Mouse (Mus musculus) cerebellum, adult 2 months (tissue): ENCODE measurements around the gene Atp2b2. TPM values are rescaled to one million over a fixed set of nuclear protein-coding genes. Genes with fewer than 3 reads are reported as not detected.

Experiments used
- DNase-seq, 2 experiments: peaks; one replicate each; pipeline ENCODE4 v3.0.0; 2021
- H3K27ac ChIP-seq: fragments of 200-500 bp; 2 replicates; pipeline ENCODE4 v1.5.1; 2012; ENCODE audit warnings: low read length, control low read depth, inconsistent platforms; ENCODE audit not compliant: insufficient read depth
- H3K27me3 ChIP-seq: fragments of 200-500 bp; 2 replicates; pipeline ENCODE4 v1.6.1; 2012; ENCODE audit warnings: inconsistent platforms, mild to moderate bottlenecking, low read length, moderate library complexity; ENCODE audit not compliant: control insufficient read depth, insufficient read depth
- H3K4me1 ChIP-seq: fragments of 200-500 bp; 2 replicates; pipeline ENCODE4 v1.6.1; 2011; ENCODE audit warnings: low read length; ENCODE audit not compliant: control insufficient read depth, insufficient read depth
- H3K4me3 ChIP-seq: fragments of 200-500 bp; replicated peaks from 2 replicates; pipeline ENCODE3; 2011; ENCODE audit warnings: mild to moderate bottlenecking, low read depth, low read length, control low read depth; ENCODE audit not compliant: insufficient read depth
- CTCF ChIP-seq: fragments of 200-500 bp; IDR thresholded peaks from 2 replicates; pipeline ENCODE4 v1.5.1; 2011; ENCODE audit warnings: low read depth, mild to moderate bottlenecking, control low read depth, low read length, moderate library complexity, borderline replicate concordance; ENCODE audit not compliant: insufficient read depth
- POLR2A ChIP-seq: fragments of 200-500 bp; IDR thresholded peaks from 2 replicates; pipeline ENCODE4 v1.6.1; 2011; ENCODE audit warnings: low read length, control low read depth, borderline replicate concordance; ENCODE audit not compliant: insufficient read depth
- WGBS: fragments of 180-500 bp; shearing (Covaris S2); methylation state at CpG from one replicate; pipeline ENCODE4 v1.1.7; 2018; 5-methylcytosine and 5-hydroxymethylcytosine counted together
- polyA plus RNA-seq: library from polyadenylated mRNA; depleted of rRNA; stranded (reverse); fragments of >200 nt; gene quantifications from 2 replicates; pipeline ENCODE4 v1.2.3, GENCODE M21; 2012

Gene Atp2b2
- polyA plus RNA-seq, 1 experiment, result 217 TPM

- TF ChIP-seq CTCF, result no peak
- no peak for TF ChIP-seq POLR2A
- no peaks in the 10 kb centered on the region for H3K27me3 ChIP-seq
- peak overlapping the region; percentile 80 for H3K27ac ChIP-seq
- H3K4me1 ChIP-seq, result peaks cover 85% of the 10 kb centered on the region
- peak overlapping the region; percentile 0 for H3K4me3 ChIP-seq
- WGBS, result 12% methylated on average over 9 of the region's 9 CpGs
- DNase-seq, result no peak
These were observed 182.2 kb downstream of the Atp2b2 start for GRCm38 (mm10) chr6:113860023-113860734.

- H3K27ac ChIP-seq, result peak overlapping the region; percentile 80
These were observed 184.1 kb downstream of the Atp2b2 start for GRCm38 (mm10) chr6:113858317-113858716.

DNA sequence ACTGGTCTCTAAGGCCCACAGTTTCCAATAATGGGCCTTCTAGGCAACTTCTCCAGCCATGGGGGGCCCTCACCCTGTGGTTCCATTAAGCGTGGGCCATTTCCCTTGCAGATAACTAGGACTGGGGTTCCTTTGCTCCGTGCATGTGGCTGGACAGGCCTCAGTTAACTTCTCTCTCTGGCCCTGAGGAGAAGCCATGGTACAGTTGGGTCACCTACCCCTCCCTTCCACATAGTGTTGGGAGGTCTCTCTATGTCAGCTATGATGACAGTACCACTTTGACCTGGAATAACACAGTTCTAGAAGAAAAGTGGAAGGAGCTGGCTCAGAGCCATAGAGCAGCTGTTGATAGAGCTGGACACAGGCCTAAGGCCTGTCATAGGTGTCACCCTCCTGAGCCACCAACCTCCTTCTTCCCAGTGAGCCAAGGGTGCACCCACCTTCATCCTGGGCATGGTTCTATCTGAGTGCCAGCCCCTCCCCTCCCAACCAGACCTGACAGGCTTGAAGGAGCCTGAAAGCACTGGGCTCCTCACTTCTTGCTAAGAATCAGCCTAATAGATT is 185.0 kb downstream of the Atp2b2 start:
- 6% methylated on average over 2 of the region's 2 CpGs for WGBS
- peak overlapping the region; percentile 80 for H3K27ac ChIP-seq
- H3K4me1 ChIP-seq, result peaks cover 78% of the 10 kb centered on the region
- TF ChIP-seq POLR2A (no peak), CTCF (no peak)
- no peaks in the 10 kb centered on the region for H3K27me3 ChIP-seq
- peak in 1 of 2 experiments; percentile 52 for DNase-seq
- H3K4me3 ChIP-seq, result peak overlapping the region; percentile 8

More at GRCm38 (mm10) chr6:113858317-113858716, 184.1 kb downstream of the Atp2b2 start:
- DNase-seq, result no peak
- TF ChIP-seq POLR2A (no peak), CTCF (no peak)
- Histone ChIP-seq H3K4me3 (no peak overlapping the region), H3K27me3 (no peaks in the 10 kb centered on the region), H3K4me1 (peaks cover 79% of the 10 kb centered on the region)
- 9% methylated on average over 9 of the region's 9 CpGs for WGBS

DNA sequence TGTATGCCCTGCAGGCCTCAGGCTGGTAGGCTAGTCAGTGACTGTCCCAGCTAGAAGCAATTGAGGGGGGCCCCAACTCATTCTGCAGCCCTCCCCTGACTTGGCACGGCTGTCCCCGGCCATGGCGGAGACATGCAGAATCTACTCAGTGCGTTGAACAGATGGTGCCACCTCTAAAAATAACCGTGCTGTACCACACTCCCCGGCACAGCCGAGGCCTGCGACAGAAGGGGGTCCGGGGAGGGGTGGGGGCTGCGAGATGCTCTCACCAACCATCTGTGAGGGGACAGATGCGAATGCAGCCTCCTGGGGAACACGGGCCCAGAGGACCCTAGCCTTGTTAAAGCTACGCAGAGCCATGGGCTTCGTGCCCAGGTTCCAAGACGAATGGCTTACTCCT is 185.6 kb downstream of the Atp2b2 start:
- TF ChIP-seq CTCF, result no peak
- no peak for TF ChIP-seq POLR2A
- WGBS, result 11% methylated on average over 15 of the region's 15 CpGs

GRCm38 (mm10) chr6:113856095-113856646 is 186.2 kb downstream of the Atp2b2 start:
- whole genome bisulfite sequencing, result 9% methylated on average over 1 of the region's 1 CpGs
- TF ChIP-seq POLR2A (no peak), CTCF (no peak)
- peak overlapping the region; percentile 85 for H3K27ac ChIP-seq
- H3K27me3 ChIP-seq, result no peaks in the 10 kb centered on the region
- no peak for DNase-seq
- H3K4me3 ChIP-seq, result no peak overlapping the region
- peaks cover 74% of the 10 kb centered on the region for H3K4me1 ChIP-seq

More for the DNA sequence above, 185.6 kb downstream of the Atp2b2 start:
- Histone ChIP-seq H3K27ac (peak overlapping the region; percentile 85), H3K27me3 (no peaks in the 10 kb centered on the region), H3K4me3 (peak overlapping the region; percentile 8), H3K4me1 (peaks cover 78% of the 10 kb centered on the region)
- peak; percentile 90 to 96 for DNase-seq

GRCm38 (mm10) chr6:113855581-113855980 is 186.8 kb downstream of the Atp2b2 start:
- Histone ChIP-seq H3K27me3 (no peaks in the 10 kb centered on the region), H3K4me1 (peaks cover 78% of the 10 kb centered on the region), H3K4me3 (no peak overlapping the region), H3K27ac (peak overlapping the region; percentile 85)
- DNase-seq, result peak; percentile 65 to 80
- TF ChIP-seq CTCF, result no peak
- TF ChIP-seq POLR2A, result no peak

DNA sequence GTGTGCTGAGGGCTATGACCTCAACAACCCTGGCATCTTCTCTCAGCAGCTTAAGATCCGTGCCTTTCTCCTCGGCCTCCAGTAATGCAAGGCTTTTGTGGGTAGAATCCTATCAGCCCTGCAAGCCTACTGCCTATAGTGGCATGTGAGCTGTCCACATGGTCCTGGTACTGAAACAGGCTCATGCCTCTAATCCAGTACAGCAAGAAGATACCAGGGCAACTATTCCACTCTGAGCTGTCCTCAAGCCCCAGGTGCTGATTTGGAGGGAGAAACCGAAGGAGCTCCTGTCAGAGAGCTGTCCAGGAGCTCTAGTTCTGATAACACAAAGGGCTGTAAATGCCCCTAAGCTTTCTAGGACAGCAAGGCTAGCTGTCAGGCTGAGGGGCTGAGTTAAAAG is 190.1 kb downstream of the Atp2b2 start:
- H3K4me3 ChIP-seq, result no peak overlapping the region
- DNase-seq, result no peak
- H3K27ac ChIP-seq, result peak overlapping the region; percentile 61
- TF ChIP-seq CTCF, result no peak
- no peak for TF ChIP-seq POLR2A
- H3K4me1 ChIP-seq, result peaks cover 59% of the 10 kb centered on the region
- 7% methylated on average over 3 of the region's 3 CpGs for WGBS
- no peaks in the 10 kb centered on the region for H3K27me3 ChIP-seq

GRCm38 (mm10) chr6:113849819-113850218 is 192.6 kb downstream of the Atp2b2 start:
- Histone ChIP-seq H3K27me3 (no peaks in the 10 kb centered on the region), H3K4me3 (no peak overlapping the region), H3K4me1 (peaks cover 44% of the 10 kb centered on the region), H3K27ac (0 out of 2 replicates have a peak overlapping the region, but pooled peaks have one; percentile 31)
- WGBS, result 48% methylated on average over 3 of the region's 3 CpGs
- DNase-seq, result no peak
- no peak for TF ChIP-seq POLR2A
- TF ChIP-seq CTCF, result no peak
